Mouse (Mus musculus) intestine, embryonic 14.5 days (tissue): ENCODE measurements around the gene Dchs1. TPM values are rescaled to one million over a fixed set of nuclear protein-coding genes. Genes with fewer than 3 reads are reported as not detected.

ENCODE experiments used
- ATAC-seq: fragments of 200-750 bp; cut with Nextera tagmentation; replicated peaks from 2 replicates; pipeline ENCODE4 v1.8.0; 2017; ENCODE audit warnings: low read depth, moderate number of reproducible peaks, moderate TSS enrichment, moderate library complexity; ENCODE audit not compliant: low FRiP score, low TSS enrichment
- DNase-seq: peaks from one replicate; pipeline ENCODE4 v3.0.0-alpha.2; 2018; ENCODE audit warnings: low spot score
- H3K27ac ChIP-seq: fragments of 300-500 bp; sonication (generic); 2 replicates; pipeline ENCODE4 v1.5.1; 2014; ENCODE audit warnings: low read depth, mild to moderate bottlenecking, control low read depth
- H3K27me3 ChIP-seq: fragments of 300-500 bp; sonication (generic); replicated peaks from 2 replicates; pipeline ENCODE4 v1.6.1; 2014; ENCODE audit warnings: low read length, control low read depth; ENCODE audit not compliant: control insufficient read depth, insufficient read depth
- H3K36me3 ChIP-seq: fragments of 300-500 bp; sonication (generic); 2 replicates; pipeline ENCODE4 v1.6.1; 2014; ENCODE audit warnings: low read length, control low read depth; ENCODE audit not compliant: control insufficient read depth, insufficient read depth
- H3K4me1 ChIP-seq: fragments of 300-500 bp; sonication (generic); replicated peaks from 2 replicates; pipeline ENCODE4 v1.6.1; 2014; ENCODE audit warnings: low read length, control low read depth, mixed read lengths; ENCODE audit not compliant: control insufficient read depth, insufficient read depth
- H3K4me2 ChIP-seq: fragments of 300-500 bp; sonication (generic); 2 replicates; pipeline ENCODE4 v1.6.1; 2014; ENCODE audit warnings: low read length
- H3K4me3 ChIP-seq: fragments of 300-500 bp; sonication (generic); 2 replicates; pipeline ENCODE4 v1.5.1; 2014; ENCODE audit warnings: low read depth, low read length, control low read depth, mixed read lengths
- H3K9ac ChIP-seq: fragments of 300-500 bp; sonication (generic); 2 replicates; pipeline ENCODE4 v1.6.1; 2014; ENCODE audit warnings: mild to moderate bottlenecking, low read length
- H3K9me3 ChIP-seq: fragments of 300-500 bp; sonication (generic); 2 replicates; pipeline ENCODE4 v1.6.1; 2016; ENCODE audit warnings: low read length, control low read depth; ENCODE audit not compliant: control insufficient read depth
- WGBS: fragments of 180-500 bp; shearing (Covaris S2); extraction: QIAGEN DNeasy Blood & Tissue Kit; methylation state at CpG from one replicate; pipeline ENCODE4 v1.1.7; 2014; 5-methylcytosine and 5-hydroxymethylcytosine counted together
- polyA plus RNA-seq: library from polyadenylated mRNA; unstranded; fragments of >200 nt; fragmentation: Nextera tagmentation; extraction: Ambion mirVana; gene quantifications from 2 replicates; pipeline ENCODE4 v1.2.1, GENCODE M21; 2014

The Dchs1 gene
- polyA plus RNA-seq, 1 experiment from 2014 or later, result 17.5 TPM

DNA sequence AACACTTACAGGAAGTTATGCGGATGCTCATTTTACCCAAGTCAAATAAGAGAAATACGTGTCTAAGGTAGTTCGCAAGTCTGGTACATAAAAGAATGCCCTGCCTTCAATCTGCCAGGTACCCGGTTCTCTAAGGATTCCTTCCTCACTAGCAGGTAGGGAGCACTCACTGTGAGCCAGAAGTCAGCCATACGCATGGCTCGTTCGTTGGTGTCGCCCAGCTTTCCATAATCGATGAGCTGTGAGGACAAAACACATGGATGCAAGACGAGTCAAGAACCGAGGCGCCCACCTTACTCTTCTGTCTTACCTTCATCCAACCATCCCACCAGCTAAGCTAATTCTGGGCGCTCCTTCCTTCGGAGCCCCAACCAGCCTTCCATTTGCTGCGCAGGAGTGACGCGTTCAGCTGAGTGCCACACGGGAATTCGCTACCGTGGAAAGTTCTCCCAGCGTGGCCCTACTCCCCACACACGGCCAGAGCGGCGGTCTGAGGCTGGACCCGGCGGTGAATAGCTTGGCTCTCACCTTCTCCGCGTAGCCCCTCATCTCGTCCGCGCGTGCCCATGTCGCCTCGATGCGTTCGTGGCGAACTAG, 22.9 kb upstream of the Dchs1 start:
- H3K4me2 ChIP-seq, result peak overlapping the region; percentile 53
- H3K9ac ChIP-seq, result peak overlapping the region; percentile 81
- H3K36me3 ChIP-seq, result peaks cover 26% of the 10 kb centered on the region
- H3K4me3 ChIP-seq, result peak overlapping the region; percentile 69
- H3K9me3 ChIP-seq, result no peaks in the 10 kb centered on the region
- peak overlapping the region; percentile 83 for H3K27ac ChIP-seq
- ATAC-seq (peak; percentile 69), DNase-seq (no peak)
- peaks cover 7% of the 10 kb centered on the region; the same call in 1 of the 2 replicates for H3K4me1 ChIP-seq
- 3% methylated on average over 37 of the region's 37 CpGs for WGBS
- no peaks in the 10 kb centered on the region for H3K27me3 ChIP-seq

DNA sequence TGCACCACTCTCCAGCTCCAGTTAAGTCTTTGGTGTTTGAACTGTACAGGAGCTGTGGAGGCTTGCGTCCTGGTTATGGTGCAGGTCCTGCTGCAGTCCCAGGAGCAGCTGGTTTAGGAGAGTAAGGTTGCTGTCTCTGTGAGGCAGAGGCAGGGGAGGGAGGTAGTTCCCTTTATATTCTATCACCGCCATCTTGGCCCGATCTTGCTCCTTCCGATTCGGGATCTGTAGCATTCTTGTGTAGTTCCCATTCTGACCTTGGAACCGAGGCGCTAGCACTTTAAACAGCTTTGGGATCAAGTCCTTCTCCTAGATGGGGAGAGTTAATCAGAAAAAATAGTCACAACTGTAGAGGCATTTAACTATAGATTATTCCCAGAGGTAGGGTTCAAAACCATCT, 22.4 kb upstream of the Dchs1 start:
- H3K27ac ChIP-seq, result no peak overlapping the region
- no peak for DNase-seq

DNA sequence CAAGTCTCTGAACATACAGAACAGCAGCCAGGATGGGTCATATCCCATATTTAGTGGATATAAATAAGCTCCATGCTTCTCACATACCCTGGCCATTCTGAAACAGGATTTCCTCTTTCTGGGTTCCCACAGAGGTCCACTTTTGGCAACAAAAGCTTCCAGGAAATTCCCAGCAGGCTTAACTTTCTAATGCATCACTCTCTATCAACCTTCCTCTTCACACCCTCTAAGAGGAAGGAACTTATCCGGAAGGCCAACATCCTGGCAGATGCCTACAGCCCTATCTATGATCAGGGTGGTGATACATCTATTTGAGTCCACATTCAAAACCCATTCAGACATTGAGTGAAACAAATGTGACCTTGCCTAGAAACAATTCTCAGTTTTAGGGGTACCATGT, 20.9 kb upstream of the Dchs1 start:
- H3K27ac ChIP-seq, result no peak overlapping the region
- no peaks in the 10 kb centered on the region for H3K9me3 ChIP-seq
- H3K4me3 ChIP-seq, result no peak overlapping the region
- peaks cover 26% of the 10 kb centered on the region for H3K36me3 ChIP-seq
- H3K4me1 ChIP-seq, result peaks cover 7% of the 10 kb centered on the region; the same call in 1 of the 2 replicates
- 89% methylated on average over 1 of the region's 1 CpGs for WGBS
- H3K4me2 ChIP-seq, result no peak overlapping the region
- no peak for DNase-seq
- ATAC-seq, result no peak
- H3K27me3 ChIP-seq, result no peaks in the 10 kb centered on the region
- no peak overlapping the region for H3K9ac ChIP-seq

More for the DNA sequence above, 22.4 kb upstream of the Dchs1 start:
- H3K36me3 ChIP-seq, result peaks cover 26% of the 10 kb centered on the region
- H3K4me1 ChIP-seq, result peaks cover 7% of the 10 kb centered on the region; the same call in 1 of the 2 replicates
- ATAC-seq, result no peak
- 88% methylated on average over 7 of the region's 7 CpGs for WGBS
- H3K27me3 ChIP-seq, result no peaks in the 10 kb centered on the region
- H3K9ac ChIP-seq, result peak overlapping the region; percentile 81
- H3K4me3 ChIP-seq, result peak overlapping the region; percentile 69
- no peaks in the 10 kb centered on the region for H3K9me3 ChIP-seq
- H3K4me2 ChIP-seq, result peak overlapping the region; percentile 53

DNA sequence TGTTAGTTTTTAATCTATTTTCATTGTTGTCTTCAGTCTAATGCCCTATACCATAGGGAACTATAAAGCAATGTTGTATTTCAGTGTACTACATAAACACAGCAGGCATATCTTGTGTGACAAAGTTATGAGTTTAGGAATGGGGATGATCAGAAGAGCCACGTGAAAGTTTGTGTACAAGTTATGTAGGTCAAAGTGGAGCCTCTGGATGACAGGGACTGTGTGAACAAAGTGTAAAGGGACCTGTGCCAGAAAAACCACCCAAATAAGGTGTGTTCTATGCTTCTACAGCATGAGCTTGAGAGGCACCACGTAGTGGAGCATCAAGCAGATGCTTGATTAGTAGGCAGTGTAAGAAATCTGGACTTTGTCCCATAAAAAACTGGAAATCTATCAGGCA, 19.3 kb upstream of the Dchs1 start:
- ATAC-seq (no peak), DNase-seq (no peak)
- Histone ChIP-seq H3K27ac (no peak overlapping the region), H3K36me3 (peaks cover 26% of the 10 kb centered on the region), H3K4me2 (no peak overlapping the region), H3K9ac (no peak overlapping the region), H3K4me1 (peaks cover 15% of the 10 kb centered on the region), H3K27me3 (no peaks in the 10 kb centered on the region), H3K4me3 (no peak overlapping the region), H3K9me3 (no peaks in the 10 kb centered on the region)
- 51% methylated on average over 2 of the region's 2 CpGs for WGBS

DNA sequence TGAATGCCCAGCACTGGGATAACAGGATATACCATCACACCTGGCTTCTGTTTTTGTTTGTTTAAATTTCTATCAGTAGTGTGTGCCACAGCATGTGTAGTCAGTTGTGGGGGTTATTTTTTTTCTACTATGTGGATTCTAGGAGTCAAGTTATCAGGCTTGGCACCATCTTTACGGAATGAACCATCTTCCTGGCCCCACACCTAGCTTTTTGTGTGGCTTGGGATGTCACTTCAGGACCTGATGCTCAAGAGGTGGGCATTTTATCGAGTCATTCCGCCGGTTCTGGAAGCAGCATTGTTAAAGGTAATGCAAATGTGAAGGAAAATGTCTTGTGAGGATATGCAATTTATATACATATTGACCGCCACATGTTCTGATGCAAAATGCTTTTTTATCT, 18.7 kb upstream of the Dchs1 start:
- H3K4me2 ChIP-seq, result no peak overlapping the region
- ATAC-seq, result no peak
- H3K9ac ChIP-seq, result no peak overlapping the region
- peaks cover 16% of the 10 kb centered on the region for H3K4me1 ChIP-seq
- 76% methylated on average over 5 of the region's 5 CpGs for WGBS
- H3K4me3 ChIP-seq, result no peak overlapping the region
- no peak for DNase-seq
- H3K27me3 ChIP-seq, result no peaks in the 10 kb centered on the region
- 0 out of 2 replicates have a peak overlapping the region, but pooled peaks have one; percentile 16 for H3K27ac ChIP-seq
- no peaks in the 10 kb centered on the region for H3K9me3 ChIP-seq
- H3K36me3 ChIP-seq, result peaks cover 26% of the 10 kb centered on the region

DNA sequence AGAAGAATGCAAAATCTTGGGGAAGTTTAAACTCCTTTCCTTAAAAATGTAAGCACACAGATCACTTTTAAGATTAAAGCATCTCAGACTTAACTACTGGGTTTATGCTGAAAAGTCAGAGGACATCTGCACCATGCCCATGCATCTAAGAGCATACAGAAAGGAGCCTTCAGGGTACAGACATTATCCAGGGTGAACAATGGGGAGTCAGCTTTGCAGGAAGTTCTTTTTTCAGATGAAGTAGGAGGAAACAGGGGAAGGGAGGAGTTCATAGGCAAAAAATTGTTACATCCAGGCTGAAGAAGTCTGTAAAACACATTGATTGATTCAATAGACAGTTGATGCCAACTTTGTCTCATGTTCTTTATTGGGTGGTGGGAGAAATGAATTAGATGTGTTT, 16.0 kb upstream of the Dchs1 start:
- Histone ChIP-seq H3K36me3 (peaks cover 11% of the 10 kb centered on the region), H3K27ac (peak overlapping the region; percentile 51; the same call in 1 of the 2 replicates), H3K4me3 (no peak overlapping the region), H3K9me3 (no peaks in the 10 kb centered on the region), H3K27me3 (no peaks in the 10 kb centered on the region), H3K4me2 (no peak overlapping the region), H3K9ac (no peak overlapping the region), H3K4me1 (peaks cover 9% of the 10 kb centered on the region; the same call in 1 of the 2 replicates)
- no peak for ATAC-seq
- DNase-seq, result no peak

DNA sequence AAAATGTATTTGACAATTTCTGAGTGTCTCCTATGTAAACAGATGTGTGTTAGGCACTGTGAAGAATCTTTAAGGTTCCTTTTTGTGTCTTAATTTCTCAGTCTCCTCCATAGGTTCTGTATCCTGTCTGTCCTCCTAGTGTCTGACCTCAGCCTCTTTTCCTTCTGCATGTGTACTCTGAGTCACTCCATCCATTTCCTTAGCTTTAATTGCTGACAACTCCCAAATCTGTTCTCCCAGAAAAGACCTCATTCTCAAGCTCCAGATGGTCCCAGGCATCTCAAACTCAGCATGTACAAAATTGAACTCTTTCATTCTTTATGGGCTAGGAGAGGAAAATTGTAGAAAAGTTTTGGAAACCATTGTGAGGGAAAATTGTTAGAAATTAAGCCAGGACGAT, 15.3 kb upstream of the Dchs1 start:
- ATAC-seq (no peak), DNase-seq (no peak)
- Histone ChIP-seq H3K9me3 (no peaks in the 10 kb centered on the region), H3K4me3 (no peak overlapping the region), H3K27me3 (no peaks in the 10 kb centered on the region), H3K27ac (peak overlapping the region; percentile 59), H3K4me1 (peaks cover 9% of the 10 kb centered on the region; the same call in 1 of the 2 replicates), H3K9ac (no peak overlapping the region), H3K36me3 (peaks cover 7% of the 10 kb centered on the region; the same call in 1 of the 2 replicates), H3K4me2 (no peak overlapping the region)
- WGBS, result 38% methylated on average over 1 of the region's 1 CpGs

DNA sequence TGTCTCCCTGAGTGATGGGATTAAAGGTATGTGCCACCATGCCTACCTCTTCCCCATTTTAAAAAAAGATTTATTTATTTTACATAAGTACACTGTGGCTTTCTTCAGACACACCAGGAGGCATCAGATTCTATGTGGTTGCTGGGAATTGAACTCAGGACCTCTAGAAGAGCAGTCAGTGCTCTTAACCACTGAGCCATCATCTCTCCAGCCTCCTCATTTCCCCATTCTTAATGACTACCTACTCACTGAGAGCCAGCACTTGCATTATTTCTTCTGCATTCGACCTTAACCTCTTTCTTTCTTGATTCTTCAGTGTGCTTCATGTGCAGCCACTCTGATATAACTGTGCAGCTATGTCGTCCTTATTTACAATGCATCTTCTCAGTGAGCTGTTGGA, 14.9 kb upstream of the Dchs1 start:
- DNase-seq, result no peak
- H3K4me3 ChIP-seq, result no peak overlapping the region
- no peaks in the 10 kb centered on the region for H3K27me3 ChIP-seq
- ATAC-seq, result no peak
- H3K27ac ChIP-seq, result no peak overlapping the region
- H3K36me3 ChIP-seq, result peaks cover 2% of the 10 kb centered on the region; the same call in 1 of the 2 replicates
- WGBS, result 26% methylated on average over 2 of the region's 2 CpGs
- peaks cover 9% of the 10 kb centered on the region; the same call in 1 of the 2 replicates for H3K4me1 ChIP-seq
- H3K4me2 ChIP-seq, result no peak overlapping the region
- H3K9ac ChIP-seq, result no peak overlapping the region
- no peaks in the 10 kb centered on the region for H3K9me3 ChIP-seq

DNA sequence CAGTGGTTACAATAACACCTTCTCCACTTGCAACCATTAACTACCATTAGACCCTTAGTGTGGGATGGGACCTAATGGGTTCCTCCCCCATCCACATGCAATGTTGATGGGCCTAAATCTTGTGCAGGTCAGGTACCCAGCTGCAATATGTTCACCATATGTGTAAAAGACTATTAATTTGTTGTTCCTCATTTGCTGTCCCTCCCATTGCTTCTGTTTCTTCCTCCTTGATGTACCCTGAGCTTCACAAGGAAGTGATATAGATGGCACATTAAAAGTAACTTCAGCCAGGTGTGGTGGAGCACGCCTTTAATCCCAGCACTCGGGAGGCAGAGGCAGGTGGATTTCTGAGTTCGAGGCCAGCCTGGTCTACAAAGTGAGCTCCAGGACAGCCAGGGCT, 9.5 kb upstream of the Dchs1 start:
- Histone ChIP-seq H3K27ac (no peak overlapping the region), H3K4me2 (no peak overlapping the region), H3K4me3 (no peak overlapping the region), H3K4me1 (peaks cover 4% of the 10 kb centered on the region; the same call in 1 of the 2 replicates), H3K9ac (no peak overlapping the region), H3K36me3 (no peaks in the 10 kb centered on the region), H3K9me3 (no peaks in the 10 kb centered on the region), H3K27me3 (no peaks in the 10 kb centered on the region)
- no peak for DNase-seq
- no peak for ATAC-seq
- 92% methylated on average over 2 of the region's 3 CpGs for WGBS
